Mouse (Mus musculus): ENCODE measurements at regions not wholly inside any gene's neighbourhood (a gene's known extent, or its start where the extent isn't known, plus 50 kb on each side); places are given as distances from the start of the nearest gene placed in this dataset.

DNA sequence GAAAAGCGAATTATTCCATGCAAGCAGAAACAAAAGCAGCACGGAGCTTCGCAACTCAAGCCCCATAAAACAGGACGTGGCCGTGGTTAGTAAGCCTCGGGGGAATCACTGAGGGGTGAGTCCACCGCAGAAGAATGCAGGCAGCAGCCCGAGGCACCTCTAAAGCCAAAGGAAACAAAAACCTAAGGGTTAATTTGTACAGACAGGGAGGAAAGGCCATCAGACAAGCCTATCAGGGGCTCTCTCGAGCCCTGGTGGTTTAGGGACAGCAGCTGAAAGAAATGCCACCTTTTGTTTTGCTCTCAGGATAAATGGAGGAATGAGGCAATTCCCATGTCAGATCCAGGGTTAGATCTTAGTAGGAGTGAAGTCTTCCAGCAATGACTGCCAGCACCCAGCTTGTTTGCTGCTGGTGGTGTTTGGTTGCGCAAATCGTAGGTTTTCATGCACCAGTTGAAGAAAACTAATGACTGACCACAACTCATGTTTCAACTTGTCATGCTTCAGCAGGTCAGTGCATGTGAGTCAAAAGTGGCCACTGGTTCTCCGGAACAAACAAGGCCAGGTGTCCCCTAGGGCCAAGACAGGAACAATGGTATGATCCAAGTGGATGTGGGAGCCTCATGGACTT, 173.9 kb upstream of the Dapk1 start:
- no peak for DNase-seq (ENCODE audit: low spot score in 2 of 2)

DNA sequence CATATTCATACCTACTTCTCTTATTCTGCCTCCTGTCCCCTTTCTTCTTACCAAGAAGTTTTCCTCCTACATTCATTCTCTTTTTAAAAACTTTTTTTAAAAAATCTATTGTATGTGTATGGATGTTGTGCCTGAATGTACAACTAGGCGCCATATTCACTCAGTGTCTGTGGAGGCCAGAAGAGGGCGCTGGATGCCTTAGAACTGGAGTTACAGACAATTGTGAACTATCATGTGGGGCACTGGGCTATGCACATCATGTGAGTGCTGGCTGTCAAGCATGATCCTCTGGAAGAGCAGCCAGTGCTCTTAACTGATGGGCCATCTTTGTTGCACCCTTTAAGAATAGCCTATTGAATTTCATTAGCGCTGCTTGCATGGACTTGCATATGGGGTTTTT, 172.6 kb upstream of the Dapk1 start:
- DNase-seq (ENCODE audit: low spot score in 2 of 2) = no peak

DNA sequence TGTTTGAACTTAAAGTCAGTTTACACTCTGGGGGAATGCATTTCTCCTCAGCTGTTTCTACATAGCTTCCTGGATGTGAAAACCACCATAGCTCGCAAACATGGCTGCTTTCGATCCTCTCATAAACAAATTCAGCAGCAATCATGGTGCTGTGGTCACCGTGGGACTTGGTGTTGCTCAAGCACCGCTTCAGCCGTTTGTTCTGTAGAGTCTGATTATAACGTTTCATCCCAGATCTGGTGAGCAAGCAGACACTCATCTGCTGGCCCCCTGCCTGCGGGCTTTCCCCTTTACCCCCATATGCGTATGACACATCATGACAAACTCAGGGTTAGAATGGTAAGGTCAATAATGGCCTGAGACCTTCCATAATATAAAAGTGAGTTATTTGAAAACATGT, 170.3 kb upstream of the Dapk1 start:
- DNase-seq (ENCODE audit: low spot score in 2 of 2) = no peak

DNA sequence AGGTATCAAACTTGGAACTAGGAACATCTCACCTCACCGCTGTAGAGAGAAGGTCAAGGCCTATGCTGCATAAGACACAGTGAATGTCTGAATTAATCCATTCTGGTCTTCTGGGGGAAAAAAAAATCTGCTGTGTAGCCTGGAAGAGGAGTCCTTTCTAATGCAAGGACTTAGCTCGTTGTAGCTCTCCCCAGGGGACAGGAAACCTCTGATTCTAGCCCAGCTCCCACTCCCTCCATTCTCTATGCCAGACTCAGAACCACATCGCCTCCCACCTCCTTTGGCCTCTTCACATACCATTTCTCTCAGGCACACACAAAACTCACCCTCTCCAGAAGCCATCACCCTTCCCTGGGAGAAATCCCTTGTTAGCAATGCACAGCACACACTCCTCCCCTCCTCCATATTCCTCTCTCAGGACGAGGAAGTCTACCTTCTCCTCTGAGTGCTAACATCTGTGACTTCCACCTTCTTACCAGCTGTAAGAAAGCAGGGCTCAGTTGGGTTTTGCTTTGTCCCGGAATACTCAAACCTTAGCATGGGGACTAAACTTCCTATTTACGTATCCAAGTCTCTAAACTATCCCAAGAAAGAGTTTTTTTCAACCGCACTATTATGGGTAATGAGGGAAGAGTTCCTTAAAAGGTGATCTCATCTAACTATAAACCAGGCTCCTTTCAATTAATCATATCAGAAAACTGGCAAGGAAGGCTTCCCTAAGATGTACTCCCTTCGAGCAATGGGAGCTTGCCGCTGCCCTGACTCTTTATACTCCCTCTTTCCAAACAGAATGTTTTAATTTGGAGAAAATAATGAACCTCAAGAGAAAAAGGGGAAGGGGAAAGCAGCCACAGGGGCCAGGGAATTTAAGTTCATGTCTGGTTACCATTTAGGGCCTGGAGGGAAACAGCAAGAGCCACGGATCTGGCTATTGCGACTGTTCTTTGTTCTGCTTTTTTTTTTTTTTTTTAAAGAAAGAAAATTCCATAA, 167.2 kb upstream of the Dapk1 start:
- DNase-seq (ENCODE audit: low spot score in 2 of 2) = no peak

DNA sequence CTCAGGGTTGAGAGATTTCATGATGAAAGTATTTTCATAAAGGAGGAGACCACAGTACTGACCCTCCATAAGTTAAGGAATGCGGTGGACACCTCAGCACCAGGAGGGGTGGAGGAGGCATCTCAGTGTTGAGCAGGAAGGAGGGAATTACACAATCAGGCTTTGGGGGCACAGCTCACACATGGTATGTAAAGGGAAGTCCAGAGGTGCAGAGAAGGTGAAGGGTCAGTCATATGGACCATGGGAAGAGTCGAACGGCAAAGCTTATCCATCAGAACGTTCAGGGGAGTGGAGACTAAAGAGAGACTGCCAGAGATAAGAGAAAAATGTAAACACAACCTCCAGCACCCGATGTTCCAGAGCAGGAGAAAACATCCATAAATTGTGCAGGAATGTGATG, 166.4 kb upstream of the Dapk1 start:
- DNase-seq (ENCODE audit: low spot score in 2 of 2) = no peak

DNA sequence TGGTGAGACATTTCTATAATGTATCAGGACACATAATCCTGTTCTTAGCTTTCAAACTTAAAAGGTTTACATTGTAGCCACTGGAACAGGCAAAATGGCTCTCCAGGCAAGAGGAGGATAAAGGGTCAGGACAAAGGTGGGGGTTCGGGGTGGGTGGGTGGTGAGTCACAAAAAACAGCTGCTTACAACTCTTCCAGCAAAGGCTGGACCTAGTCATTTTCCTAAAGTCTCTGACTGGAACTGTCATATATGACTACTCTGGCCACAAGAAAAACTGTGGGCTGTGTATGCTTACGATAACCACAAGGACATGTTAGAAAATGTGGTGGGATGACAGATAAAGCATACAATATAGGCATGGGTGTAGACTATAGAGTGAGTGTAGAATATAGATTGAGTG, 163.6 kb upstream of the Dapk1 start:
- DNase-seq (ENCODE audit: low spot score in 2 of 2) = no peak

DNA sequence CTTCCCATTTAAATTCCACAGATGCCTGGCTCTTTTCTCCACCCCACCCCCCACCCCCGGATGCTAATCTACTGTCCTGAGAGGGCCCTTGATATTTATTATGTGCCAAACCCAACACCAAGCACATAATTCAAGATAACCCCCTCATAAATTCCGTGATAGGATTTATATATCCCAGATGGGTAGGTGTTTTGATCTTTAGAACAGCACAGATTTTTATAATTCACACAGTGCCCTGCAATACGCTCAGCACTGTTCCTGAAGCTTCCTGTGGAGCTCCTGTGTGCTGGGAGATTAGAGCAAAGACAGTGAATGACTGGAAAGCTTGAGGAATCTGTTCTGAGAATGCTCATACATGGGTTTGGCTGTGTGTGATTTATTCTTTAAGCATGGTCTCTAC, 161.2 kb upstream of the Dapk1 start:
- DNase-seq (ENCODE audit: low spot score in 2 of 2) = no peak

DNA sequence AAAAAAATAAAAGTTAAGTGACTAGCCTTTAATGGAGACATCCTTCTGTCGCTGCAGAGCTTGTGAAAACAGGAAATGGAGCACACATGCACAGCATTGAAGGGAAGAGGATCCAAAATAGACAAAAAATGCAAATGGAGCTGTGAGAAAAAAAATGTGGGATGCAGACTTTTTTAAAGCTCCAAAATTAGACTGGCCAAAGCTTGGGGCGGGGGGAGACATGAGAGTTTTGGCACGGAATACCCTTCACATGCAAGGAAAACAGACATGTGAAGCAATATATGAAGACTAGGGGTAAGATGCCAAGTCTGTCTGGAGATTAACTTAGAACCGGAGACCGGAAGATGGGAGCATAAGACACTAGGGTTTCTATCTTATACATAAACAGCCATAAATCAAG, 156.6 kb upstream of the Dapk1 start:
- DNase-seq (ENCODE audit: low spot score in 2 of 2) = no peak

DNA sequence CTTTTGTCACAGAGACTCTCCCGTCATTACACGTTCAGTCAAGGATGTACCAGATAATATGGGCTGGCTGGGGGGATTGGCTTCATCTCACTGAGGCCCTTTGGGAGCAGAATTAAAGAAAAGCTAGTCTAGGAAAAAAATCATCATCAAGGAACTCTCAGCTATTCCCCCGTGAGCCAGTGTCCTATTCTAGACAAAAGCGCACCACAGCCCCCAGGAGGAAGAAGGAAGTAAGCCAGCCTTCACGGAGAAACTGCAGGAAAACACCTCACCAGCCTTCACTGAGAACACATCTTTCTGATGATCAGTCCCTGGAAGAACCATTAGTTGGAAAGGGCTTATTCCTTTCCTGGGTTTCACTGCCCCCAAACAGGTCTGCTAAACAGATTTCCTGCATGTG, 154.8 kb upstream of the Dapk1 start:
- DNase-seq (ENCODE audit: low spot score in 2 of 2) = no peak

DNA sequence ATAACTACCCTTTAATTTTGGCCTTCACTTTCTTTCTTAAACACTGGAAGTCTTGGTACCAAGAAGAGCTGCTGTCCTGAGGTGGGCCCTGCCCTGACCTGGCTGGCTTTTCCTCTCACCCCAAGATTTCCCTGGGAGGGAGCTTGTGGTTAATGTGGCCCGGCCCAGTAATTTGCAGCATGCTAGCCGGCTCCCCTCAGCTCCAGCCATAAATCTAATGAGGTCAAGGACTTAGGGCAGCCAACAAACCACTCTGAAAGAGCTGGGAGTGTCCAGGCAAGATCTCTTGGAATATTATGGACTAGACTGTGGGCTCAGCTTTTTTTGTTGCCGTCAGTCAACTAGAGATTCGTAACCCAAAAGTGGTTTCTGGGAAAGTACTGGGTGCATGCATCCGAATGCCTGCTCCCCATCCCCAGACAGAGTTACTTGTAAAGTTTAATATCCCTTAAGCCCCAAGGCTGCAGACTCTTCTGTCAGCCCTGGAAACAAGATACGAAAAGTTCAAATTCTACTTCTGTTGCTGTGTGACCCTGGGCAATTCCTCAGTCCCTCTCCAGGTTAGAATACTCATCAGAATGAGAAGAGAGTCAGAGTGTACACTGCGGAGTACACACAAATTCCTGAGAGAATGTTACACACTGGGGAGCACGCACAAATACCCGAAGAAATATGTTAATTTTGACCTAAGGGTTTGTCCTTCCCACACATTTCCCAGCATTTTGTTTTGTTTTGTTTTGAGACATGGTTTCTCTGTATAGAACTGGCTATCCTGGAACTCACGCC, 150.8 kb upstream of the Dapk1 start:
- DNase-seq (ENCODE audit: low spot score in 2 of 2) = no peak

DNA sequence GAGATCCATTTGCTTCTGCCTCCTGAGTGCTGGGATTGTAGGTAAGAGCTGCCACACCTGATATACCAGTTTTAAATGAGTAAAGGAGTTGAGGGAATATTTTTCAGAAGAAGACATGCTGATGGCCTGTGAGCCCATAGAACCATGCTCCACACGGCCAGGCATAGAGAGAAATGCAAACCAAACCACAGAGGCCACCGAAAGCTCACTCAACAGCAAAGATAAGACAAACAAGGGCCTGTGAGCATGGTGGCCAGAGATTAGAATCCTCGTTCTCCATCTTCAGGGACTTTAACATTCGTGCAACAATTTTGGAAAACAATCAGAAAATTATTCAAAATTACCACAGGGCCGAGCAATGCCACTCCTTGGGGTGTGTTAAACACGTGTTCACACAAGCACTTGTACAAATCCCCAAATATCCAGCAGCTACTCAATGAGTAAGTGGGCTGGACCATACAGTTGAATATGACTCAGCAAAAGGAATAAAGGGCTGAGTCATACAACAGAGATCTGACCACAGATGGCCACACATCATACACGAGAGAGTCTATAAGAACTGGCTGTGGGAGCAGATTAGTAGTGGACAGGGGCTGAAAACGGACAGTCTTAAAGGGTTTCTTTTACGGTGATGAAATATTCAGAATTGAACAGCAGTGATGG, 147.8 kb upstream of the Dapk1 start:
- no peak for DNase-seq (ENCODE audit: low spot score in 2 of 2)

DNA sequence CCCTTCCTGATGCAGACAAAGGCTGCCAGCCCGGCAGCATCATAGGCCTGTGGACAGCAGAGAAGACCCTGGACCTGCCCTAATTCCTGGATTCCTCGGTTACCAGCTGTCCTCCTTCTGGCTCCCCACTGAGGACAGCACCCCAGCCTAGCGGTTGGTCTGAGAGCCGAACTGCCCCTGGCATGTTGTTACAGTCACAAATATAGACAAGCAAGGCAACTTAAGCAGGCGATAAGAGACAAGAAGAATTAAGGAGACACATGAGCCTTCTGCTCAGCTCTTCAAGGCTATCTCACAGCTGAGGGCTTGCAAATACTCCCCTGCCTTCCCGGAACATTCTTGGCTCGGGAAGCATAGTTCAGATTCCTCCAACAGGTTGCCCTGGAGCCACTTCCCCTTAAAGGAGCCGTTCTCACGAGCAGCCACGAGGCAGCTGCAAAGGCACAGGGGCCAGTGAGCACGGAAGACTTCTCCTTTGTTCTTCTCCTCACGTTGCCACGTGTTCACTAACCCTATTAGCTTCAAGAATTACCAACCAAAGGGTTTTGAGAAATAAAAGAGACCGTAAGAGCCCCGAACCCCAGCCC, 146.6 kb upstream of the Dapk1 start:
- no peak for DNase-seq (ENCODE audit: low spot score in 2 of 2)

DNA sequence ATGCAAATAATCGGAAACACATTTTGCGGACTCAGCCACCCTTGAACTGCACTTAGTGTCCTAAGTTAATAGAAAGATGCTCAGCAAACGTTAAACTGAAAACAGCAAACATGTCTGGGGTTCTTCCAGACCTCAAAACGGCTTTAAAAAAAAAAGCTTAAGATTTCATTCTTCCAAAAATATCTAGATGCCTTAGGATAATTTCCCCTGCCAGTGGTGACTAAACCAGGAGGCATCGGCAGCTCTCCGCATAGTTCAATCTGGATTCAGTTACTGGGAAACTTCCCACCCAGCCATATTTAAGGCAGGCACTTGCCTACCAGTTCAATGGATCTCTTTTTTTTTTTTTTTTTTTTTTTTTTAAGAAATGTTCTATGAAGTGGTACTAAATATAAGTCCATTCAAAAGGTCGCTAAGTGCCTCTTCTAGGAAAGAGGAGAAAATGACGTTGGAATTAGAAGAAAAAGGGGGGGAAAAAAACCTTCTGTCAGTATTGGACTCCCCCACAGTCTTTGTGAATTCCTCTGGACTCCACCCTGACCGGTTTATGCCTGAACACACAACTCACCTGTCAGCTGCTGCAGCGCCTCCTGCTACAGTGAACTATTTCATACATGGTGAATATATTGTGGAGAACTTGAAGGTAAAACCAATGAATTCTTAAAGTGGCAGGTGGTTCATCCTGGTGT, 145.7 kb upstream of the Dapk1 start:
- DNase-seq (ENCODE audit: low spot score in 2 of 2) = no peak

DNA sequence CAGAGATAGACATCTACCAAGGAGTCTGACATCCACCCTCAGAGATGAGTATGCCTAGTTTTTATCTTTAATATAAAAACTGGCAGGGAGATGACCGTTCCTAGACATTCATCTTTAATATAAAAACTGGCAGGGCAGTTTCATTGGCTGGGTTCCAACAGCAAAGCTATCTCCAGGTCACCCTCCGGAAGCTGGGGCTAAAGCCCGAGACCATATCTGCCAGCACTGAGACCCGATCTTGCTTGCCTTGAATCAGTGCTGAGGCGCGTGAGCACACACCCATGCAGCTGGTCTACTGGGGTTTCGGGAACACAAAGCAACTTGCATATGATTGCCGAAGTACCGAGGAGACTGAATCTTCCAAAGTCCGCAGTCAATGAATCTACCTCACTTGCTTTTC, 144.5 kb upstream of the Dapk1 start:
- DNase-seq (ENCODE audit: low spot score in 2 of 2) = no peak

DNA sequence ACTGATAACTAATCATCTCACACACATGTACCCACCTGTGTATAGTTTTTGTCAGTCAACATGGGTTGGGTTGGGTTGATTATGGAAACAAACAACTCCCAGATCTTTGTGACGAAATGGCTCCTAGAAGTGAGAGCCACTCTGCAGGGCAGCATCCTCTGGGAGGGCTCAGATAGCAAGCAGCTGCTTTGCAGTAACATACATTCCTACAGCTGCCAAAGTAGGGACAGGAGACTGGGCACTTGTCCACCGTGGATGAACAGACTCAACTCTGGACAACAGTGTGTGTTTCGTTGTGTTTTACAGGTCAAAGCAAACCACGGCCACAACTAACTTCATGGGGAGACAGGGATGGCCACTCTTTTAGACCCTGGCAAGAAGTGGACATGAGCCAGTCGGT, 142.7 kb upstream of the Dapk1 start:
- no peak for DNase-seq (ENCODE audit: low spot score in 2 of 2)

DNA sequence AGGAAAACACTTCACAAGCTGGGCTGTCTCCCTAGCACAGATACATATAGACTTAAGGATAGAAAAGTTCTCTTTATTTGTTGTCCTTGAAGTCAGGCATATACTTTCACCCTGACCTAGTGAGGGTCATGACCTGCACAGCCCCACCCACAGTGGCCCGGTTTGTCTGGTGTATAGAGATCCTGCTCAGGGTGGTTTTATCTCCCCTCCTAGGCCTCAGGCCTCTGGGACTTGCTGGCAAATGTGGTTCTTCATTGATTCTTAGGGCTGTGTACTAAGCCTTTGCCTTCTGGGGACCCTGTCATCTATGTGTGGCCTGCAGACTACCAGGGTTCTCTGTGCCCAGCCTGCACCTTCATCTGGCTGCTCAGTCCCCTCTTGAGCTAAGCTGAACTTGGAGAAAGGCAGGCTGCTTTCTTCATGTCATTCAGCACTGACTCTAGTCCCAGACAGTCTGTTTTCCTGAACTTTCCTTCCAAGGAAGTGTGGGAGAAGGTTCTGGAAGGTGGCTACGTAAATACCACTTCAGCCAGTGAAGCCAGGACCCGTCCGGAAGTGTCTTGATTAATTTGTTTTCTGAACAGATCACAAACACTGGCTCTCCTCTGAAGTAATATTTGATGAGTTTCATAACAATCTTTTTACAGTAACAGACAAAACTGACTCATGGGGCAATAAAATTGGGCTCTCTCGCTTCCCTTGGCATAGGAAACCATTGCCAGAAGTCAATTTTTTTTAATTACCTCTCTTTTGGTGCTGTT, 135.0 kb upstream of the Dapk1 start:
- DNase-seq (ENCODE audit: low spot score in 2 of 2) = no peak

DNA sequence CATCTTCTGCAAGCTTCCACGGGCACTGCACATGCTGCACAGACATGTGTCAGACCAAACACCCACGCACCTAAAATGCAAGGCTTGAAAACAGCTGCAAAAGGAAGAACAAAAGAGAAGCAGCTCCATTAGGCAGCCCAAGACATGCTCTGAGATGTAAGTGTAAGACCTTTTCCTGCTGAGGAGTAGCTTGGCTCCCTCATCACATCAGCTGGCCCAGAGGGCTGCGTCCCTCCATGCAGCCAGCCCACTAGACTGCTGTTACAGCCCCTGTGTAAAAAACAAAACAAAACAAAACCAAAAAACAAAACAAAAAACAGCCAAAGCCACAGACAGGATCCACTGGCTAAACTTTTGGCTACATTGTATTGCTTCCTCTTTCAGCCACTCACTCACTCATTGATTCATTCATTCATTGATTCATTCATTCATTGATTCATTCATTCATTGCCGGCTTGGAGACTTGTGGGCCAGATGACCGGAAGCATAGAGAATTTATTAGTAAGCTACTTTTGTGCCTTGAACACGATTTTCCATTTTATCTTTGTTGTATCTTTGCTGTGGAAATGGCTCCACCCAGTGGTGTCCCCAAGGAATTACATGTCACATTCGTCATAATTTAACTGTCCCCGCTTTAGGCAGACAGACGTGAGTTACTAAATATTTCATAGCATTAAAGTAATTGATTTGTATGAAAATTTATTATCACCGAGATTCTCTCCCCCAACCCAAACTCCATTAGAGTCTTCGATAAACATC, 133.7 kb upstream of the Dapk1 start:
- DNase-seq (ENCODE audit: low spot score in 2 of 2) = peak; percentile 24 to 68

DNA sequence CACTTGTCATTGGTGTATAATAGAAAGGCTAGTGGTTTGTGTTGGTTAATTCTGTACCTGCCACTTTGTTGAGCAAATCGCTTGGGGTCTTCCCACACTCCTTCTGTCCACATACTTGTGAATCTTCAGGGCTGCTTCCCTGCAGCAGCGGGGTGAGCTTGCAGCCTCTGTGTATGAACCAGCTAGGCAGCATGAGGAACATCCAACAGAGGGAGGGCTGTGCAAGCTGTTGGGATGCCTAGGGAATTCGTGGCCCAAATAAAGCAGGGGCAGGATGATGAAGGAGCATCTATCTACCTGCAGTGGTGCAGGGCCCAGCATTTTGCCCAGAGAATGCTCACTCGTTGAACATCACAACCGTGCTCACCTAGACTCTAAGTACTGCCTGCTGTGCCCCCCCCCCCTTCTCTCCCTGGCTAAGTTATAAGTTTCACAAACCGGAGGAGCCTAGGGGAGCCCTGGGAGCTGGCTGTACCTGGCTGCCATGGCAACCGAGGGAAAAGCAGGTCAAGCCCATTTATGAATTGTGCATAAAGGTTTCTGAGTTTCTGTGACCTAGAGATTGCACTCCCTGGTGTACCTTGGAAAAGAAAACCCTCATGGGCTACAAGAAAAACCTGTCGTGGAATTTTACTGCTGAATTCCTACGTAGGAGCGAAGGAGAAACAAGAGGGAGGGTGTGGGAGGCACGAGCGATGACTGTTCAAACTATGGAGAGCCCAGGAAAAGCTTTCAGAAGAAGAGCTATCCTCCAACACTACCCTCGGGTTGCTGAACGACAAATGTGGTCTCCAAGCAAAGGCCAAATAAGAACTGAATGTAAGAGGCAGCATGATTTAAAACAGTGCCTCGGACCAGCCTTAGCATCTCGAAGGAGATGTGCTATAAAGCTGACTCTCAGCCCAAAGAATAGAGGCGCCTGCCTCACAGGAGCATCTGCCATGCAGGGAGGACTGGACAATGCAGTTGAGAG, 131.0 kb upstream of the Dapk1 start:
- DNase-seq (ENCODE audit: low spot score in 2 of 2) = no peak
